Mouse (Mus musculus): ENCODE measurements at regions not wholly inside any gene's neighbourhood (a gene's known extent, or its start where the extent isn't known, plus 50 kb on each side); places are given as distances from the start of the nearest gene placed in this dataset.

- TF ChIP-seq CTCF (IDR thresholded peaks at IDR 0.05) (no peak), EP300 (IDR thresholded peaks at IDR 0.05) (no peak)
Observed at GRCm38 (mm10) chr12:56020954-56021514, 184.9 kb downstream of the Brms1l start.
